Mouse (Mus musculus): ENCODE results near the gene Sept4.

Sept4 gene

GRCm38 (mm10) chr11:87578963-87579601, 10.4 kb downstream of the Sept4 start:
- DNase-seq (ENCODE audit: low spot score in 2 of 2), result no peak

GRCm38 (mm10) chr11:87579713-87580112, 11.0 kb downstream of the Sept4 start:
- no peak for DNase-seq (ENCODE audit: low spot score in 2 of 2)

- DNase-seq (ENCODE audit: low spot score in 2 of 2), result no peak
Measured at GRCm38 (mm10) chr11:87580543-87581085, 11.9 kb downstream of the Sept4 start.

- DNase-seq (ENCODE audit: low spot score in 2 of 2), result no peak
Measured at GRCm38 (mm10) chr11:87581161-87581865, 12.6 kb downstream of the Sept4 start.

- DNase-seq (ENCODE audit: low spot score in 2 of 2), result no peak
Measured at GRCm38 (mm10) chr11:87581933-87582710, 13.4 kb downstream of the Sept4 start.

GRCm38 (mm10) chr11:87583291-87584034, 14.8 kb downstream of the Sept4 start:
- DNase-seq (ENCODE audit: low spot score in 2 of 2), result no peak

- DNase-seq (ENCODE audit: low spot score in 2 of 2), result peak in 1 of 2 experiments; percentile 41
Measured at GRCm38 (mm10) chr11:87584711-87585505, 16.2 kb downstream of the Sept4 start.

GRCm38 (mm10) chr11:87587211-87587874, 18.6 kb downstream of the Sept4 start:
- DNase-seq (ENCODE audit: low spot score in 2 of 2), result no peak

GRCm38 (mm10) chr11:87589605-87590004, 20.9 kb downstream of the Sept4 start:
- DNase-seq (ENCODE audit: low spot score in 2 of 2), result no peak

GRCm38 (mm10) chr11:87590841-87591525, 22.3 kb downstream of the Sept4 start:
- no peak for DNase-seq (ENCODE audit: low spot score in 2 of 2)

- peak; percentile 96 to 100 for DNase-seq (ENCODE audit: low spot score in 2 of 2)
Measured at GRCm38 (mm10) chr11:87591526-87592353, 23.0 kb downstream of the Sept4 start, which contains the start of gene Mtmr4. Gene Mtmr4, plus strand, starts transcription at chr11:87592162.

GRCm38 (mm10) chr11:87592354-87592695, 23.6 kb downstream of the Sept4 start:
- no peak for DNase-seq (ENCODE audit: low spot score in 2 of 2)

- DNase-seq (ENCODE audit: low spot score in 2 of 2), result no peak
Measured at GRCm38 (mm10) chr11:87592713-87593598, 24.3 kb downstream of the Sept4 start.

- DNase-seq (ENCODE audit: low spot score in 2 of 2), result peak; percentile 72 to 90
Measured at GRCm38 (mm10) chr11:87595327-87595841, 26.7 kb downstream of the Sept4 start.

GRCm38 (mm10) chr11:87595976-87596375, 27.3 kb downstream of the Sept4 start:
- no peak for DNase-seq (ENCODE audit: low spot score in 2 of 2)

GRCm38 (mm10) chr11:87596492-87596891, 27.8 kb downstream of the Sept4 start:
- no peak for DNase-seq (ENCODE audit: low spot score in 2 of 2)

- DNase-seq (ENCODE audit: low spot score in 2 of 2), result no peak
Measured at GRCm38 (mm10) chr11:87597061-87597460, 28.4 kb downstream of the Sept4 start.

Data from urinary bladder, postnatal 36 days (tissue).